Mouse (Mus musculus): ENCODE data around the gene Gm37240. TPM values are rescaled to one million over a fixed set of nuclear protein-coding genes. Genes with fewer than 3 reads are reported as not detected.
A peak's percentile ranks its signal among the peaks of the same experiment; 100 is the strongest.

Gm37240 gene
- polyA plus RNA-seq, 1 experiment from 2014 or later, result 1.1 TPM

DNA sequence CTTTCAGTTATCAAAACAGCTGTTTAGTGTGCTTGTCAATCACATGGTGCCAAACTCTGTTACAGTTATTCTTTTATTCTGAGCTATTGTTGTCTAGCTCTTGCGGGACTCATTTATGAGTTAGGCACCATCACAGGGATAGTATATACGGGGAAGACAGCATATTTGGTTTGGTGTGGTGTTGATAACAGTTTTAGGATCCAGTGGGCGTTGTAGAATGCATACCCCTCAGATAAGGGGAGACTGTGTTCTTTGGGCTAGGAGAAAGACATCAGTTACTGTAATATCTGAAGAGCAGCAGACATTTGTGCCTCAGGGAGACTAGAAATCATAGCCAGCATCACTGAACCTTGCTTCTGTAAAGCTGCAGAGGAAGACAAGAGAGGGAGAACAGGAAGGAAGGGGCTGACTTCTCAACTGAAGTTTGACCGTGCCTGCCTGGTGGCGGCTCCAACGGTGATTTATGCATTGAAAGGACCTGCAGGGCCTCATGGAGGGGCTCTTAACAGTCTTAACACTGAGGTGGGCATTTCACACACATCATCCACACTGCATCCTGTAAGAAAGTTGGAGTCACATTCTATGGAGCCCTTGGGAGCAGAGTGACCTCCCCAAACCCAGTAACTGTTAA lies 713.8 kb downstream of the Gm37240 start:
- Histone ChIP-seq H3K27ac (ENCODE audit: low read depth, low read length) (no peak overlapping the region), H3K36me3 (ENCODE audit: control insufficient read depth, insufficient read depth, low read length) (no peaks in the 10 kb centered on the region), H3K4me1 (ENCODE audit: control insufficient read depth, insufficient read depth, low read length) (no peaks in the 10 kb centered on the region), H3K4me2 (ENCODE audit: low read length) (no peak overlapping the region), H3K9ac (ENCODE audit: low read length) (no peak overlapping the region), H3K9me3 (replicated peaks; ENCODE audit: control insufficient read depth, low read length) (peaks cover 3% of the 10 kb centered on the region; the same call in 1 of the 2 replicates), H3K27me3 (replicated peaks; ENCODE audit: control insufficient read depth, insufficient read depth, low read length) (no peaks in the 10 kb centered on the region), H3K4me3 (ENCODE audit: low read depth, low read length) (no peak overlapping the region)
- WGBS, result 88% methylated on average over 6 of the region's 6 CpGs
- no peak for ATAC-seq
- DNase-seq (ENCODE audit: low spot score), result no peak

GRCm38 (mm10) chr3:85172532-85172931 lies 714.8 kb downstream of the Gm37240 start:
- no peaks in the 10 kb centered on the region for H3K27me3 ChIP-seq (replicated peaks; ENCODE audit: control insufficient read depth, insufficient read depth, low read length)
- ATAC-seq, result no peak
- WGBS, result 78% methylated on average over 11 of the region's 11 CpGs
- no peak overlapping the region for H3K4me2 ChIP-seq (ENCODE audit: low read length)
- no peak for DNase-seq (ENCODE audit: low spot score)
- H3K27ac ChIP-seq (ENCODE audit: low read depth, low read length), result no peak overlapping the region
- H3K9me3 ChIP-seq (replicated peaks; ENCODE audit: control insufficient read depth, low read length), result 0 out of 2 replicates have a peak, but pooled peaks cover under 1% of the 10 kb centered on the region
- no peaks in the 10 kb centered on the region for H3K36me3 ChIP-seq (ENCODE audit: control insufficient read depth, insufficient read depth, low read length)
- H3K4me1 ChIP-seq (ENCODE audit: control insufficient read depth, insufficient read depth, low read length), result no peaks in the 10 kb centered on the region
- H3K4me3 ChIP-seq (ENCODE audit: low read depth, low read length), result no peak overlapping the region
- no peak overlapping the region for H3K9ac ChIP-seq (ENCODE audit: low read length)

GRCm38 (mm10) chr3:85172096-85172495 lies 715.2 kb downstream of the Gm37240 start:
- ATAC-seq (no peak), DNase-seq (ENCODE audit: low spot score) (no peak)
- 91% methylated on average over 12 of the region's 12 CpGs for WGBS
- H3K9ac ChIP-seq (ENCODE audit: low read length), result no peak overlapping the region
- no peak overlapping the region for H3K4me2 ChIP-seq (ENCODE audit: low read length)
- no peak overlapping the region for H3K27ac ChIP-seq (ENCODE audit: low read depth, low read length)
- H3K36me3 ChIP-seq (ENCODE audit: control insufficient read depth, insufficient read depth, low read length), result no peaks in the 10 kb centered on the region
- no peaks in the 10 kb centered on the region for H3K9me3 ChIP-seq (replicated peaks; ENCODE audit: control insufficient read depth, low read length)
- H3K27me3 ChIP-seq (replicated peaks; ENCODE audit: control insufficient read depth, insufficient read depth, low read length), result no peaks in the 10 kb centered on the region
- H3K4me1 ChIP-seq (ENCODE audit: control insufficient read depth, insufficient read depth, low read length), result no peaks in the 10 kb centered on the region
- no peak overlapping the region for H3K4me3 ChIP-seq (ENCODE audit: low read depth, low read length)

DNA sequence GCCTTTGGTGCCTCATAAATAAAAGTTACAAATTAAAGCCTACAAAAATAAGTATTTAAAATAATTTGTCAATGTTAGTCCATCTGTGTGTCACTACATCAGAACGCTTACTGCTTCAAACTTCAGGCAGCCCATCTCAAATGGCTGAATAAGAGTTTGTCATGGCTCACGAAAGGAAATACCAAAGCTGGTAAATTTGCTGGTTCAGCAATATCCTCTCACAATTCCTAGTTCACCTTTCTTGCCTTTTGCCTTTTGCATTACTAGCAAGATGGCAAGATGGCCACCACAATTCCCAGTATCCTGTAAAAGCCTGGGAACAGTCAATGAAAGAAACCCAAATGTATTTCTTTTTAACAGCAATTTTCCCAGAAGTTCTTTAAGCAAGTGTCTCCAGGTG lies 718.5 kb downstream of the Gm37240 start:
- no peak overlapping the region for H3K9ac ChIP-seq (ENCODE audit: low read length)
- no peak for ATAC-seq
- no peaks in the 10 kb centered on the region for H3K4me1 ChIP-seq (ENCODE audit: control insufficient read depth, insufficient read depth, low read length)
- DNase-seq (ENCODE audit: low spot score), result no peak
- 94% methylated on average over 2 of the region's 2 CpGs for WGBS
- no peaks in the 10 kb centered on the region; the same call in 1 of the 2 replicates for H3K9me3 ChIP-seq (replicated peaks; ENCODE audit: control insufficient read depth, low read length)
- H3K4me2 ChIP-seq (ENCODE audit: low read length), result no peak overlapping the region
- no peak overlapping the region for H3K27ac ChIP-seq (ENCODE audit: low read depth, low read length)
- H3K36me3 ChIP-seq (ENCODE audit: control insufficient read depth, insufficient read depth, low read length), result no peaks in the 10 kb centered on the region
- no peak overlapping the region for H3K4me3 ChIP-seq (ENCODE audit: low read depth, low read length)
- no peaks in the 10 kb centered on the region for H3K27me3 ChIP-seq (replicated peaks; ENCODE audit: control insufficient read depth, insufficient read depth, low read length)

GRCm38 (mm10) chr3:85164931-85165330 lies 722.4 kb downstream of the Gm37240 start:
- Histone ChIP-seq H3K9me3 (replicated peaks; ENCODE audit: control insufficient read depth, low read length) (no peaks in the 10 kb centered on the region; the same call in 1 of the 2 replicates), H3K4me2 (ENCODE audit: low read length) (no peak overlapping the region), H3K4me1 (ENCODE audit: control insufficient read depth, insufficient read depth, low read length) (no peaks in the 10 kb centered on the region), H3K27me3 (replicated peaks; ENCODE audit: control insufficient read depth, insufficient read depth, low read length) (no peaks in the 10 kb centered on the region), H3K9ac (ENCODE audit: low read length) (no peak overlapping the region), H3K4me3 (ENCODE audit: low read depth, low read length) (no peak overlapping the region), H3K27ac (ENCODE audit: low read depth, low read length) (no peak overlapping the region), H3K36me3 (ENCODE audit: control insufficient read depth, insufficient read depth, low read length) (no peaks in the 10 kb centered on the region)
- ATAC-seq (no peak), DNase-seq (ENCODE audit: low spot score) (no peak)
- 93% methylated on average over 1 of the region's 1 CpGs for WGBS

GRCm38 (mm10) chr3:85163396-85163795 lies 723.9 kb downstream of the Gm37240 start:
- H3K4me1 ChIP-seq (ENCODE audit: control insufficient read depth, insufficient read depth, low read length), result no peaks in the 10 kb centered on the region
- no peak overlapping the region for H3K4me2 ChIP-seq (ENCODE audit: low read length)
- 93% methylated on average over 5 of the region's 5 CpGs for WGBS
- no peak overlapping the region for H3K4me3 ChIP-seq (ENCODE audit: low read depth, low read length)
- H3K36me3 ChIP-seq (ENCODE audit: control insufficient read depth, insufficient read depth, low read length), result no peaks in the 10 kb centered on the region
- no peak for ATAC-seq
- H3K9ac ChIP-seq (ENCODE audit: low read length), result no peak overlapping the region
- no peak for DNase-seq (ENCODE audit: low spot score)
- H3K9me3 ChIP-seq (replicated peaks; ENCODE audit: control insufficient read depth, low read length), result no peaks in the 10 kb centered on the region; the same call in 1 of the 2 replicates
- H3K27me3 ChIP-seq (replicated peaks; ENCODE audit: control insufficient read depth, insufficient read depth, low read length), result no peaks in the 10 kb centered on the region
- H3K27ac ChIP-seq (ENCODE audit: low read depth, low read length), result no peak overlapping the region

DNA sequence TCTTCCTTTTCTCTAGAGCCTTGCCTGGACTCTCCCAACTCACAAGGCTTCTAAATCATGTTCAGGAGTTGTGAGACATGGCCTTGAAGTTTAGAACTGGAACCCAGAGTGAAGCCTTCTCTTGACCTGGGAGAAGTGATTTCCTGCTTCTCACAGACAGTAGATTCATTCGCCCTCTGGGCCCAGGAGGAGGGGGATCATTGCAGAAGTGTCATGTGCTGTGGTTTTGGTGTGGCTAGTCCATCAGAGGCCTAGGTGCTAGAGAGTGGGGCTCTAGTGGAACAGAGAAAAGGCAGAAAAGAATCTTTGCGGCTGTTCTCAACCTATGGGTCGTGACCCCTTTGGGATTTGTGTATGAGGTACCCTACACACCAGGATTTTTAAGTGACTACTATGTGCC lies 724.9 kb downstream of the Gm37240 start:
- Histone ChIP-seq H3K27me3 (replicated peaks; ENCODE audit: control insufficient read depth, insufficient read depth, low read length) (no peaks in the 10 kb centered on the region), H3K9me3 (replicated peaks; ENCODE audit: control insufficient read depth, low read length) (no peaks in the 10 kb centered on the region; the same call in 1 of the 2 replicates), H3K27ac (ENCODE audit: low read depth, low read length) (no peak overlapping the region), H3K4me3 (ENCODE audit: low read depth, low read length) (no peak overlapping the region), H3K9ac (ENCODE audit: low read length) (no peak overlapping the region), H3K4me2 (ENCODE audit: low read length) (no peak overlapping the region), H3K4me1 (ENCODE audit: control insufficient read depth, insufficient read depth, low read length) (no peaks in the 10 kb centered on the region), H3K36me3 (ENCODE audit: control insufficient read depth, insufficient read depth, low read length) (no peaks in the 10 kb centered on the region)
- ATAC-seq (no peak), DNase-seq (ENCODE audit: low spot score) (no peak)
- 93% methylated on average over 3 of the region's 3 CpGs for WGBS

- peak; percentile 31 for DNase-seq (ENCODE audit: low spot score)
- H3K36me3 ChIP-seq (ENCODE audit: control insufficient read depth, insufficient read depth, low read length), result no peaks in the 10 kb centered on the region
- no peak for ATAC-seq
- no peaks in the 10 kb centered on the region for H3K4me1 ChIP-seq (ENCODE audit: control insufficient read depth, insufficient read depth, low read length)
- H3K4me2 ChIP-seq (ENCODE audit: low read length), result no peak overlapping the region
- H3K27ac ChIP-seq (ENCODE audit: low read depth, low read length), result no peak overlapping the region
- no peaks in the 10 kb centered on the region for H3K9me3 ChIP-seq (replicated peaks; ENCODE audit: control insufficient read depth, low read length)
- H3K4me3 ChIP-seq (ENCODE audit: low read depth, low read length), result no peak overlapping the region
- 70% methylated on average over 10 of the region's 10 CpGs for WGBS
- no peak overlapping the region for H3K9ac ChIP-seq (ENCODE audit: low read length)
- no peaks in the 10 kb centered on the region for H3K27me3 ChIP-seq (replicated peaks; ENCODE audit: control insufficient read depth, insufficient read depth, low read length)
Measured at GRCm38 (mm10) chr3:85160816-85161215, 726.5 kb downstream of the Gm37240 start.

DNA sequence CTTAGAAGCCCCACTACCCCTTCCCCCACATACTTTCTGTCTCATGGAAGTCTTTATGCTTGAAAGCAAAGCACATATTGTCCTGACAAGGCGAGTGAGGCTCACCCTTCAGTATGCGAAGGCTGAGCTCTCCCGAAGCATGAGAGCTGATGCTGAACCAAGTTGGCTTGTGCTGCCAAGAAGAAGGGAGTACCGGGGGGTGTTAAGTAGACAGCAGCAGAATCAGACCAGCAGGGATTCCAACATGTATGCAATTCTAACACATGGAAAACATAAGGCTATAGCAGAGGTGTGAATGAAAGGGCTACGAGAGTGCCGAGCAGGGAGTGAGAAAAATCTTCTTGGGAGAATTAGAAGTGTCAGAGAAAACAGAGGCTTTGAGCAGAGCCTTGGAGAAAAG lies 727.7 kb downstream of the Gm37240 start:
- H3K4me2 ChIP-seq (ENCODE audit: low read length), result no peak overlapping the region
- no peak overlapping the region for H3K9ac ChIP-seq (ENCODE audit: low read length)
- H3K36me3 ChIP-seq (ENCODE audit: control insufficient read depth, insufficient read depth, low read length), result no peaks in the 10 kb centered on the region
- no peaks in the 10 kb centered on the region for H3K4me1 ChIP-seq (ENCODE audit: control insufficient read depth, insufficient read depth, low read length)
- DNase-seq (ENCODE audit: low spot score), result peak; percentile 73
- 48% methylated on average over 6 of the region's 6 CpGs for WGBS
- peak overlapping the region; percentile 27; the same call in 1 of the 2 replicates for H3K27ac ChIP-seq (ENCODE audit: low read depth, low read length)
- no peaks in the 10 kb centered on the region for H3K9me3 ChIP-seq (replicated peaks; ENCODE audit: control insufficient read depth, low read length)
- ATAC-seq, result peak; percentile 84; the same call in 1 of the 2 replicates
- no peaks in the 10 kb centered on the region for H3K27me3 ChIP-seq (replicated peaks; ENCODE audit: control insufficient read depth, insufficient read depth, low read length)
- no peak overlapping the region for H3K4me3 ChIP-seq (ENCODE audit: low read depth, low read length)
